Mouse (Mus musculus) spleen, postnatal 14 days (tissue): ENCODE results near the gene Rela.

Experiments
- DNase-seq, 2 experiments: peaks; one replicate each; pipeline ENCODE4 v3.0.0; 2021 to 2022; ENCODE audit warnings: low spot score in 2 of 2

Rela gene

GRCm38 (mm10) chr19:5636036-5636570 is 1.2 kb upstream of the Rela start:
- DNase-seq, result no peak

- no peak for DNase-seq
Measured at GRCm38 (mm10) chr19:5636571-5637041, 677 bp upstream of the Rela start.

GRCm38 (mm10) chr19:5638416-5639005 is 1.2 kb downstream of the Rela start:
- DNase-seq, result no peak

GRCm38 (mm10) chr19:5640339-5640738 is 3.1 kb downstream of the Rela start:
- no peak for DNase-seq

GRCm38 (mm10) chr19:5641021-5641420 is 3.7 kb downstream of the Rela start:
- no peak for DNase-seq

- no peak for DNase-seq
Measured at GRCm38 (mm10) chr19:5641641-5642040, 4.4 kb downstream of the Rela start.

- DNase-seq, result no peak
Measured at GRCm38 (mm10) chr19:5645280-5645679, 8.0 kb downstream of the Rela start.

- no peak for DNase-seq
Measured at GRCm38 (mm10) chr19:5646731-5647330, 9.5 kb downstream of the Rela start.

GRCm38 (mm10) chr19:5647791-5648190 is 10.5 kb downstream of the Rela start:
- no peak for DNase-seq

- DNase-seq, result peak; percentile 62 to 71
Measured at GRCm38 (mm10) chr19:5648401-5649297, 11.4 kb downstream of the Rela start.

- no peak for DNase-seq
Measured at GRCm38 (mm10) chr19:5649298-5649741, 12.0 kb downstream of the Rela start.

GRCm38 (mm10) chr19:5651502-5652274 is 14.4 kb downstream of the Rela start:
- DNase-seq, result no peak

- no peak for DNase-seq
Measured at GRCm38 (mm10) chr19:5652570-5652969, 15.3 kb downstream of the Rela start.

- no peak for DNase-seq
Measured at GRCm38 (mm10) chr19:5653969-5654719, 16.9 kb downstream of the Rela start.

- DNase-seq, result no peak
Measured at GRCm38 (mm10) chr19:5654720-5655298, 17.5 kb downstream of the Rela start.

- DNase-seq, result peak; percentile 49 to 52
Measured at GRCm38 (mm10) chr19:5660942-5661751, 23.9 kb downstream of the Rela start.

- peak in 1 of 2 experiments; percentile 47 for DNase-seq
Measured at GRCm38 (mm10) chr19:5662310-5662709, 25.0 kb downstream of the Rela start.

GRCm38 (mm10) chr19:5662981-5663913 is 26.0 kb downstream of the Rela start, which contains the start of gene Sipa1:
Gene Sipa1 (minus strand): TSS chr19:5663707.
- DNase-seq, result peak; percentile 95 to 97
